Mouse (Mus musculus): ENCODE data around the gene Cadps. TPM values are rescaled to one million over a fixed set of nuclear protein-coding genes. Genes with fewer than 3 reads are reported as not detected.
A peak's percentile ranks its signal among the peaks of the same experiment; 100 is the strongest.

The Cadps gene
- polyA plus RNA-seq, 1 experiment from 2014 or later, result 1.9 TPM

DNA sequence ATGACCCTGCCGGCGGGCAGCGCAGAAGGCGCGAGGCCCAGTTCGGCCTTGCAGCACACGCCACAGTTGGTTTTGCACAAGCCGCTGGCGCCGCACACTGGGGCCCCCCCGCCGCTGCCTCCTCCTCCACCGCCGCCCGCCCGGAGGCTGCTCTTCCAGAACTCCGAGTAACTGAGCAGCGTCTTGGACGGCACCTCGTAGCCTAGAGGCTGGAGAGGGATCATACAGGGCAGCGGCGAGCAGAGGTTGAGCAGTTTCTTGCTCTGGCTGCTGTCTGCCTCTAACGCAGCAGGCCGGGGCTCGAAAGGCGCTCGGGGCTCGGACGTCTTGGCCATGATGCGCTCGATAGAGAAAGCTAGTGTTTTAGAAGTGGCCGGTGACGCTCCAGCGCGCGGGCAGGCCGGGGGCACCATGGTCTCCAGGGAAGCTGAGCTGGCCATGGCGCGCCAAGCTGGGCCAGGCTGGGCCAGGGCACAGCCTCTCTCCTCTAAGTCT is 478.1 kb downstream of the Cadps start:
- Histone ChIP-seq H3K4me2 (peak overlapping the region; percentile 61), H3K9ac (ENCODE audit: low read depth, low read length) (no peak overlapping the region), H3K27ac (ENCODE audit: low read depth, low read length) (no peak overlapping the region), H3K4me1 (ENCODE audit: control insufficient read depth, insufficient read depth, low read length) (peaks cover 14% of the 10 kb centered on the region; the same call in 1 of the 2 replicates), H3K36me3 (ENCODE audit: control insufficient read depth, insufficient read depth, low read length) (no peaks in the 10 kb centered on the region), H3K27me3 (ENCODE audit: control insufficient read depth, insufficient read depth, low read length) (peaks cover 98% of the 10 kb centered on the region), H3K9me3 (replicated peaks; ENCODE audit: control insufficient read depth, low read length) (no peaks in the 10 kb centered on the region), H3K4me3 (ENCODE audit: low read depth, low read length) (peak overlapping the region; percentile 33)
- peak; percentile 28; the same call in 1 of the 2 replicates for ATAC-seq (replicated peaks; ENCODE audit: insufficient number of reproducible peaks, low FRiP score, low TSS enrichment)
- WGBS (ENCODE audit: insufficient replicate concordance), result under 1% methylated on average over 39 of the region's 39 CpGs

DNA sequence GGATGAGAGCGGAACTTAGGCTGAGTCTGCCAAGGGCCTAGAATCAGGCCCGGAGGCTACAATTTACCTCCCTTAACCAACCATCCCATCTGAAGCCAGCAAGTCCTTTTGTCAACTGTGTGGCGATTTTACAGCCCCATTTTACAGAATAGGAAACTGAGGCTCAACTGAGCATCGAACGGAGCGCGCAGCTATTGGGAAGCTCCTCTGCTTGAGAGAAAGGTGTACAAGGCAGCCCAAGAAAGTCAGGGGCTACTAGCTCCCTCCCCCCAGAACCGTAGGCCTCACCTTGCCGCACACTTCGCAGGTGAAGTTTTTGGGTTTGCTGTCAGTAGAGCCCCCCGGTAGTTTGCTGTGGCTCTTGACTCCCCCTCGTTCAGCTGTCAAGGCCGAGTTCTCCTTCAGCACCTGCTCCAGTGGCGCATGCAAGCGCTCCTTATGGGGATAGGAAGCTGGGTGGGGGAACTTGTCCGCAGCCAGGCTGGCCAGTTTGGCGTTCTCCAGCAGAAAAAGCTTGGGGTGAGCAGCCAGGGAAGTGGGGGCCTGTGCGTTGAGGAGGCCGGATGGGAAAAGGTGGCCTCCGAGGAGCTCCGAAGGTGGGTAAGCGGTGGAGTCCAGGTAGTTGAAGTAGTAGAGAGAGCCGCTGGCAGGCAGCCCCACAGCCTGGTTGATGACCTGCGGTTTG is 478.7 kb downstream of the Cadps start:
- 3% methylated on average over 24 of the region's 24 CpGs for WGBS (ENCODE audit: insufficient replicate concordance)
- Histone ChIP-seq H3K27ac (ENCODE audit: low read depth, low read length) (no peak overlapping the region), H3K4me3 (ENCODE audit: low read depth, low read length) (peak overlapping the region; percentile 33), H3K9ac (ENCODE audit: low read depth, low read length) (no peak overlapping the region), H3K27me3 (ENCODE audit: control insufficient read depth, insufficient read depth, low read length) (peaks cover 97% of the 10 kb centered on the region), H3K9me3 (replicated peaks; ENCODE audit: control insufficient read depth, low read length) (no peaks in the 10 kb centered on the region), H3K4me1 (ENCODE audit: control insufficient read depth, insufficient read depth, low read length) (peaks cover 14% of the 10 kb centered on the region; the same call in 1 of the 2 replicates), H3K36me3 (ENCODE audit: control insufficient read depth, insufficient read depth, low read length) (no peaks in the 10 kb centered on the region), H3K4me2 (peak overlapping the region; percentile 61)
- ATAC-seq (replicated peaks; ENCODE audit: insufficient number of reproducible peaks, low FRiP score, low TSS enrichment), result no peak

DNA sequence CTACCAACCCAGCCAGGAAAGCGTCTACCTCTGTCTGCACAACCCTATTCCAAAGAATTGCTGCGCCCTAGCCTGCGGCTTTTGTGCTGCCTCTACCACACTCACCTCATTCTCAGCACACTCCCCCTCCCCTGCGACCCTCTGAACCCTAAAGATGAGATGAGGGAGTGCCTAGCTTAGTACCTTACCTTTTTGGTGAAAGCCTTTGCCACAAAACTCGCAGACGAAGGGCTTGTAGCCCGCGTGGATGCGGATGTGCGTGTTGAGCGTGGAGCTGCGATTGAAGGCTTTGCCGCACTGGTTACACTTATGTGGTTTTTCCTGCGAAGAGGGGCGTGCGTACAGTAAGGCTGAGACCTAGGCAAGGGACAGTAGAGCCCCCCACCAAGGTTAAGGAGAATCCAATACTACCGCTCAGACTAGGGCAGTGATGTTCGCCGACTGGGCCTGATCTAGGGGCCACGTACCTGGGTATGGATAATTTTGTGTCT is 479.4 kb downstream of the Cadps start:
- Histone ChIP-seq H3K4me3 (ENCODE audit: low read depth, low read length) (no peak overlapping the region), H3K36me3 (ENCODE audit: control insufficient read depth, insufficient read depth, low read length) (no peaks in the 10 kb centered on the region), H3K9ac (ENCODE audit: low read depth, low read length) (no peak overlapping the region), H3K4me1 (ENCODE audit: control insufficient read depth, insufficient read depth, low read length) (peaks cover 14% of the 10 kb centered on the region; the same call in 1 of the 2 replicates), H3K27ac (ENCODE audit: low read depth, low read length) (no peak overlapping the region), H3K4me2 (no peak overlapping the region), H3K9me3 (replicated peaks; ENCODE audit: control insufficient read depth, low read length) (no peaks in the 10 kb centered on the region), H3K27me3 (ENCODE audit: control insufficient read depth, insufficient read depth, low read length) (peaks cover 97% of the 10 kb centered on the region)
- no peak for ATAC-seq (replicated peaks; ENCODE audit: insufficient number of reproducible peaks, low FRiP score, low TSS enrichment)
- 1% methylated on average over 20 of the region's 20 CpGs for WGBS (ENCODE audit: insufficient replicate concordance)

DNA sequence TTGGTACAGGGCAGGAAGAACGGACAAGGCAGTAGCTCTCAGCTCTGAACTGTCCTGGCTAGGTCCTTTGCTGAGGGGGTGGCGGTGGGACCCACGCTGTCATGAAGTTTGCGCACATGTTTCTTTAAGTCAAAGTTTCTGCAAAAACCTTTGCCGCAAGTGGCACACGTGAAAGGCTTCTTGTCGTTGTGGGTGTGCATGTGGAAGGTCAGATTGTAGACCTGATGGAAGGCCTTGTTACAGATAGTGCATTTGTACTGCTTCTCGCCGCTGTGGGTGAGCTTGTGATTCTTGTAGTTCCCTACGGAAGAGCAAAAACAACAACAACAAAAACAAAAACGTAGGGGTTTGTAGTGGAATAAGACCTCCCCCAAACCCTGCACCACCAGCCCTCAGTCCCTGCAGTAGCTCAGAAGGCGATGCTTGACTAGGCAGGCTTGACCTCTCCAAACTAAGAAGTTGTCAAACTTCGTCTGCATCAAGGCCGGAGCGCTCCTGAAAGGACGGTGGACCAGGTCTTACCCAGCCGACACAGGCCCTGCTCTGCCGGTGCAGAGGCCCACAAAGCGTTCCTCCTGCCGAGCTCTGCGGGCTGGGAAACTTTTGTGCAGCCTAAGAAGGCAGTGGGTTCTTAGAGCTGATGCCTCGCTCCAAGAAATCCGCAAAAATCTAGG is 480.3 kb downstream of the Cadps start:
- H3K27ac ChIP-seq (ENCODE audit: low read depth, low read length), result no peak overlapping the region
- H3K4me3 ChIP-seq (ENCODE audit: low read depth, low read length), result no peak overlapping the region
- WGBS (ENCODE audit: insufficient replicate concordance), result 2% methylated on average over 23 of the region's 23 CpGs
- H3K36me3 ChIP-seq (ENCODE audit: control insufficient read depth, insufficient read depth, low read length), result no peaks in the 10 kb centered on the region
- H3K27me3 ChIP-seq (ENCODE audit: control insufficient read depth, insufficient read depth, low read length), result peaks cover 94% of the 10 kb centered on the region
- H3K9me3 ChIP-seq (replicated peaks; ENCODE audit: control insufficient read depth, low read length), result no peaks in the 10 kb centered on the region
- H3K9ac ChIP-seq (ENCODE audit: low read depth, low read length), result no peak overlapping the region
- no peak for ATAC-seq (replicated peaks; ENCODE audit: insufficient number of reproducible peaks, low FRiP score, low TSS enrichment)
- H3K4me1 ChIP-seq (ENCODE audit: control insufficient read depth, insufficient read depth, low read length), result peaks cover 14% of the 10 kb centered on the region; the same call in 1 of the 2 replicates
- no peak overlapping the region for H3K4me2 ChIP-seq

DNA sequence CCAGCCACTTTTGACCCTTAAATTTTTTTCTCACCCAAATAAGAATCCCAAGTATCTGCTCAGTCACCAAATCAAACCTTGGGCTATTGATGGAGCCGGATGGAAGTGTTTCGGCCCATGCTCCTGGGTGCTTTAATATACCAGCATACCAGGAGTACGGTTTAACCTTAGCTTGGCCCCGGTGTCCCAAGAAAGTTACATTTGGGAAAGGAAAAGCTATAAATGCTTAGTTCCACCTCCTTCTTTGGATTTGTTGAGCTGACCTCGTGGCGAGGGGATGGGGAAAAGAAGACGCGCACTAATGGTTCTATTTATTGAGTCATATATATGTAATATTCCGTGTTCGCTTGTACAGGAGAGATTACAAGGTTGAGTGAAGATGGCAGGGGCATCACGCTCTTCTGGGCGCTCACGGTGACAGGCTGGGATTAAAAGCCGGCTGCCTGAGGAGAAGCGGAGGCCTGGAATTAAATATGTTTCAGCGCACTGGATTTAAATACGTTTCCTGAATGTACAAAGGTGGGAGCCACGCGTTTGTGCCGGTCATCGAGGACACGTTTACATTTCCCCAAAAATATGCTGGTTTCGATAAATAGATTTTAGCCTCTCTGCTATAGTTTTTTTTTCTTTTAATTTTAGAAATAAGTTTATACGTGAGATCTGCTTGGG is 481.0 kb downstream of the Cadps start:
- no peak for ATAC-seq (replicated peaks; ENCODE audit: insufficient number of reproducible peaks, low FRiP score, low TSS enrichment)
- Histone ChIP-seq H3K4me2 (no peak overlapping the region), H3K4me3 (ENCODE audit: low read depth, low read length) (no peak overlapping the region), H3K36me3 (ENCODE audit: control insufficient read depth, insufficient read depth, low read length) (no peaks in the 10 kb centered on the region), H3K4me1 (ENCODE audit: control insufficient read depth, insufficient read depth, low read length) (peaks cover 14% of the 10 kb centered on the region; the same call in 1 of the 2 replicates), H3K27ac (ENCODE audit: low read depth, low read length) (no peak overlapping the region), H3K9me3 (replicated peaks; ENCODE audit: control insufficient read depth, low read length) (no peaks in the 10 kb centered on the region), H3K9ac (ENCODE audit: low read depth, low read length) (no peak overlapping the region), H3K27me3 (ENCODE audit: control insufficient read depth, insufficient read depth, low read length) (peaks cover 94% of the 10 kb centered on the region)
- WGBS (ENCODE audit: insufficient replicate concordance), result 2% methylated on average over 24 of the region's 24 CpGs

DNA sequence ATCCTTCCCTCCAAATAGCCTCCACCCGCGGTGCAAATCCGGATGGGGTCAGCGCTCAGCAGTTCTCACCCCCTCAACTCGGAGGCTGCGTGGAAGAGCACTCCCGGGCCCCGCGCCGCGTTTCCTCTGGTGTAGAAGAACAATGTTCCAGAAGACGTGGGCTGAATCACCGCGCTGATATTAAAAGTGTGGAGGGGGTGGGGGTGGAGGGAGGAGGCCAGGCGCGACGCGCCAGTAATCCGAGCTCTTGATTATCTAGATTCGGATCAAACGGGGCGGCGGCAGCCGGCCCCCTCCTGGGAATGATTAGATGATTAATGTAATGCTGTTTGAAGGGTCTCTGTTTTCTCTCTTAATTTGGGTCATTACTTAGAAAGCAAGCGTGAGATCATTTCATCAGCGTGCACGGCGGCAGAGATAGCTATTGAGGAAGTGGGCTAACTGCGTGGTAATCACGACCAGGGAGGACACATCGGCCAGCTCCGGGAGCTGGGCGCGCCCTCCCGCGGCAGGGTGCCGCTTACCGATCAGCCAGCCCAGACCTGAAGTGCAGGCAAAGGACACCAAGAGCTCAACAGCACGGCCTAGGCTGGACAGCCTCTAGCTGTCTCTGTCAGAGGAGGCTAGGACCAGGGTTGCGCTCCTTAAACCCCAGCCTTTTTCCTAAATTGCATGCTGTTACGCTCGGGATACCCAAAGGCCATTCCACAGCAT is 481.6 kb downstream of the Cadps start:
- Histone ChIP-seq H3K4me2 (peak overlapping the region; percentile 32), H3K27ac (ENCODE audit: low read depth, low read length) (no peak overlapping the region), H3K9me3 (replicated peaks; ENCODE audit: control insufficient read depth, low read length) (no peaks in the 10 kb centered on the region), H3K4me1 (ENCODE audit: control insufficient read depth, insufficient read depth, low read length) (peaks cover 14% of the 10 kb centered on the region; the same call in 1 of the 2 replicates), H3K36me3 (ENCODE audit: control insufficient read depth, insufficient read depth, low read length) (no peaks in the 10 kb centered on the region), H3K9ac (ENCODE audit: low read depth, low read length) (no peak overlapping the region), H3K27me3 (ENCODE audit: control insufficient read depth, insufficient read depth, low read length) (peaks cover 94% of the 10 kb centered on the region), H3K4me3 (ENCODE audit: low read depth, low read length) (peak overlapping the region; percentile 16)
- no peak for ATAC-seq (replicated peaks; ENCODE audit: insufficient number of reproducible peaks, low FRiP score, low TSS enrichment)
- WGBS (ENCODE audit: insufficient replicate concordance), result under 1% methylated on average over 42 of the region's 42 CpGs

DNA sequence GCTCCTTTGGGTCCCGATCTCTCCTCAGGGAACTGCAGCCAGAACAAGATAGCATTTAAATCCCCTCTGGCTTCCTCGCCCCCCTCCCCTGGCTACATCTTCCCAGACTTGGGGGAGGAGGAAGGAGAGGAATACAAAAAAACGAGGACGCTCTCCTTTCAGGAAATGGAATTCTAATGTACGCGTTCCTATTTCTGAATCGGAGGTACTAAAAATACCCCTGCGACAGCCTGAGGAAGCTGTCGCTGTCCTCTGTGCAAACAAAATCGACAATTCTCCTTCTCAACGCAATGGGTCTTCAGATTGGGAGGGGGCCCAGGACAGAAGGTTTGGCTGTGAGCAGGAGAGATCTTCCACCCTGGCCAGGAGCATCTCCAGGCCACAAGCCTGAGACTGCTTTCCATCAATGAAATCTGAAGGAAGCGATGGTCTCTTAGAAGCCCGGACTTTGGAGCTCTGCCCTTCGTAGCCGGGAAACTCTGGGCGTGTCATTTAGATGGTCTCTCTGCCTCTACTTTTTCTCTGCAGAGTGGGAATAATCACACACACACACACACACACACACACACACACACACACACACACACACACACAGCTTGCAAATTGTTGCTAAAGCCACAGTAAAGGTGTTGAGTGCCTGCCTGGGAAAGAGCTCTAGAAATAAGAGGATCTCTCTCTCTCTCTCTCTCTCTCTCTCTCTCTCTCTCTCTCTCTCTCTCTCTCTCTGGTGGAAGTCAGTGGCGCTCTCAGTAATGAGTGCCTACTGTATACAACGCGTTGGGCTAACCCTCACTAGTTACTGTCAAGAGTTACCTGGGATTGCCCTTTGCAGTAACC is 482.4 kb downstream of the Cadps start:
- Histone ChIP-seq H3K4me3 (ENCODE audit: low read depth, low read length) (peak overlapping the region; percentile 5; the same call in 1 of the 2 replicates), H3K27ac (ENCODE audit: low read depth, low read length) (no peak overlapping the region), H3K9ac (ENCODE audit: low read depth, low read length) (no peak overlapping the region), H3K4me1 (ENCODE audit: control insufficient read depth, insufficient read depth, low read length) (peaks cover 9% of the 10 kb centered on the region; the same call in 1 of the 2 replicates), H3K4me2 (peak overlapping the region; percentile 25), H3K27me3 (ENCODE audit: control insufficient read depth, insufficient read depth, low read length) (peaks cover 94% of the 10 kb centered on the region), H3K36me3 (ENCODE audit: control insufficient read depth, insufficient read depth, low read length) (no peaks in the 10 kb centered on the region), H3K9me3 (replicated peaks; ENCODE audit: control insufficient read depth, low read length) (no peaks in the 10 kb centered on the region)
- no peak for ATAC-seq (replicated peaks; ENCODE audit: insufficient number of reproducible peaks, low FRiP score, low TSS enrichment)
- WGBS (ENCODE audit: insufficient replicate concordance), result under 1% methylated on average over 19 of the region's 19 CpGs
